Mouse (Mus musculus) megakaryocyte, embryonic 14.5 days (primary cell): Measurements from ENCODE around the gene Dars2.

Experiments used
- FLI1 ChIP-seq: IDR thresholded peaks from 2 replicates; pipeline ENCODE4 v1.6.1; 2012; ENCODE audit warnings: low read length, inconsistent platforms, mixed read lengths
- GATA1 ChIP-seq: IDR thresholded peaks from 3 replicates; pipeline ENCODE4 v1.6.1; 2012; ENCODE audit warnings: mixed read lengths, low read length, inconsistent platforms, borderline replicate concordance

DNA sequence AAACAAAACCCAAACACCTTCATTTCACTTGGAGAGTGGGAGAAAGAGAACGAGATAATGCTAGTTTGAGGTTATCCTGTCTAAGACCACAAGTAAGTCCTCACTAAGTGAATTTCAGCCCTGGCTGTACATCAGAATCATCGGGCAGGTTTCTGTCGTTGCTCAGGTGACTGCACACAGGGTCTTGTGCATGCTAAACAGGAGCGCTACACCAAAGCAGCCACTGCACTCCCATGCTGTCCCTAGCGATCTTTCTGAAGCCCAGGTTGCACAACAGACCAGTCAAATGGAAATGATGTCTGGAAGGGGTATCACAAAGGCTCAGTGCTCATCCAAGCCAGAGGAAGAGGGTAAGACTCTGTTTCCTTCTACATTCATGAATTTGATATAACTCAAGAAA, 64.0 kb downstream of the Dars2 start:
- no peak for TF ChIP-seq GATA1
- no peak for TF ChIP-seq FLI1
